Mouse (Mus musculus): ENCODE measurements around the gene Snrpd2.
A peak's percentile ranks its signal among the peaks of the same experiment; 100 is the strongest.

The Snrpd2 gene

DNA sequence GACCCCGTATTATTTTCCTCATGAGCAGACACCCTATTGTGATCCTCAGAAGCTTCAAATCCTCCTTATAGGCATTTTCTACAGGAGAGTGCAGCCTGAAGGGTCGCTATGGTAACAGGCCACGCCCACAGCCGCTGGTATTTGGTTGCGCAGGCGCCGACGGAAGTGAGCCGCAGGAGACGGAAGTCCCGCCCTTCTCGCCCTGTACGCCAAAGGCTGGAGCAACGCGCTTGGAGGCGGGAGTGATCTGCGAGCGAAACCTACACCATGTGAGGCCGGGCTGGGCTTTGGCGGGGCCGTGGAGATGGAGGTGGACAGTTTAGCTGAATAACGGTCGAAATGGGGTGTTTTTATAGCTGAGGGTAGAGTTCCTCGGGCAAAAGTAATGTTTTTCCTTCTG, at the start of gene Snrpd2:
TSS of gene Snrpd2 (plus strand) at position 97 of the 400 bp plus-strand sequence.
- peak; percentile 95 for DNase-seq

DNA sequence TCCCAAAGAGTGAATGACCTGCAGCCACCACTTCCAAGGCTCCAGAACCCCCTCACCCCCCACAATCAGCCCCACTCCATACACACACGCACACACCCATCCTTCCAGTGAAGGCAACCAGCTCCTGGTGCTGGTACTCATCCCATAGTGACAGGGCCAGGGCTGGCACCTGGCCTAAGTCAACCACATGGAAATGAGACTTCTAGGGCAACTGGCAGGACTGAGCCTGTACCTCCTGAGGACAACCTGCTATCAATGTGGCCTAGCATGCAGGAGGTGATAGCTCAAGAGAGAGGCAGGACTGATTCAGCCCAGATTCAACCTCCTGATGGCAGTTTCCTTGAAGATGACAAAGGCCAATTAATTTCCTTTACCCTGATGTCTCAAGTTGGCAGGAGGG, 49.2 kb upstream of the Snrpd2 start:
- DNase-seq = no peak

- no peak for DNase-seq
Measured at GRCm38 (mm10) chr7:19103741-19104140, 45.8 kb upstream of the Snrpd2 start.

- DNase-seq = no peak
Measured at GRCm38 (mm10) chr7:19104486-19104885, 45.0 kb upstream of the Snrpd2 start.

DNA sequence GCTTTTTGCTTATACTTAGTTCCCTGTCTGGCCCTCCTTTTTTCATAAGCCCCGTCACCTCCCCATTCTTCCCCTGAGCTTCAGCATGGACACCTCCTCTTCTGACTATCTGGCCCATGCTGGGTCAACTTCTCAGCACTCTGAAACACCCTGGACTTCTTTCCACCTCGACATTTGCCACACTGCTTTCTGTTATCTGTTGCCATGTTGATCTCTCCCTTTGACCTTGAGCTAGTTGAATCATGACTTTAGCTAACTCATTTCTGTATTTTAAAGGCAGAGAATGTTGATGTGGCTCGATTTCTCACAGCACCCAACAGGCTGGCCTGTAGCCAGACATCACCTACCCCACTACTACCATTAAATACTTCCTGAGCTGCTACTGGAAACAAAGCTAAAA, 42.1 kb upstream of the Snrpd2 start:
- no peak for DNase-seq

GRCm38 (mm10) chr7:19109565-19109964, 40.0 kb upstream of the Snrpd2 start:
- no peak for DNase-seq

DNA sequence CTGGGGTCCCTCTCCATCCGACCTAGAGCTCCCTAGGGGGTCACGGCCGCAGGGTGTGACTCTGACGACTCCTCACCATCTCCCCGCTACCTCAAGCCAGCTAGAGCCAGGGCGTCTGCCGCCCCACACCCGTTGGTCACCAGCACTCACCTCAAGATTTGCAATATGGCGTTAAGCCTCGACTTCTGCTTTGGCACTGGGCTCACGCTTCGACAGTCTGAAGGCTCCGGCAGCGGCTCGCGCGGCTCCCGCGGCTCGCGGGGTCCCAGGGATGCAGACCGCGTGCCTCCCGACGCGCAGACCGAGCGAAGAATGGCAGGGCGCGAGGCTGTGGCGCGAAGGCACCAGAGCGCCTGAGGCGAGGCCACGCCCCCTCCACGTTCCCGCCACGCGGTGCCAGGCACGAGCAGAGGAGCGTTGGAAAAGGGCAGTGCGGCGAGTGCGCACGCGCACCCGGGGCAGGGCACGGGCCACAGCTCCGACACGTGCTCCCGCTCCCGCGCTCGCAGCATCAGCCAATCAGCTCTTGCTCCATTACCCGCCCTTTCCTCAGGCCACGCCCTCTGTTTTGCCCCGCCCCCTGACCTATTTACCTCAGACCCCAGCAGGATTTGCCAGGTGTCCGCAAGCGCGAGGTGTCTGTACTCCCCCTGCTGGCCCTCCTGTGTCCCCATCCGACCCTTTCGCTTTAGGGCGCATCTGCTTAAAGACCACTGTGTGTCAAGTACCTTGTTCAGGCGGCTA, 31.3 kb upstream of the Snrpd2 start, which contains the start of gene Gm4969:
TSS of gene Gm4969 (minus strand) at position 341 of the 744 bp plus-strand sequence.
- DNase-seq = peak; percentile 86

GRCm38 (mm10) chr7:19119083-19119482, 30.4 kb upstream of the Snrpd2 start:
- DNase-seq = peak; percentile 72

DNA sequence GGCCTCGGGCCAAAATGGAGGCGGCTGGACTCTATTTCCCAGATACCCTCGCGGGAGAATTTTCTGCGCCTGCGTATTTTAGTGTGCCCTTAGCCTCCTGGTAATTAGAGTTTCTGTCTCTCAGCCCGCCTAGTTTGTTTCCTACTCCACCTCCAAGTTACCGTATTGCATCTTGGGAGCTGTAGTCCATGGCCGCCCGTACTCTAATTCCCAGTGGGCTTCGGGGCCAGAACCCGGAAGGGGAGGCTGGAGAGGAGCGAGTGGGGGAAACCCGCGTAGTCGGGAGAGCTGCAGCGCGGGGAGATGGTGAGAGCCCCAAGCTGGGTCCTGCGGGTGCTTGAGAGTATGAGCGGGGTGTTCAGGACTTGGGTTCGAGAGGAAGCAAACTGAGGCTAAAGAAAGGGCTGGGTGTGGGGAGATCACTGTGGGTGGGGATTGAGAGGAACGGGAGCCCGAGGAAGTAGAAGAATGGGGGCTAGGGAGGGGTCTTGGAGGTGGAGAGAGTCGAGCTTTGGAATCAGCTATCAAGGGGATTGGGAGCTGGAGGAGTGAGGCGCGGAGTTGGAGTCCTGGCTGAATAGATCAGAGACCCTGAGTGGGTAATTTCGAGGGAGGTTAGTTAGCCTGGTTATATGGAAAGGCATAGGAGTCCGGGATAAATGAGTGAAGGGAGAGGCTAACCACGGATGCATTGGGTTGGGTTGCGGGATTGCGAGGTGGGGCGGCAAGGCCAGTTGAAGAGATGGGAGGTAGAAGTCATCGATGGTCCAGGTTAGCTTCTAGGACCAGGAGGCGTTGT, 29.7 kb upstream of the Snrpd2 start, which contains the start of gene Fbxo46:
TSS of gene Fbxo46 (plus strand) at position 229 of the 799 bp plus-strand sequence.
- DNase-seq = peak; percentile 95

- DNase-seq = peak; percentile 26
Measured at GRCm38 (mm10) chr7:19121686-19122085, 27.8 kb upstream of the Snrpd2 start.

DNA sequence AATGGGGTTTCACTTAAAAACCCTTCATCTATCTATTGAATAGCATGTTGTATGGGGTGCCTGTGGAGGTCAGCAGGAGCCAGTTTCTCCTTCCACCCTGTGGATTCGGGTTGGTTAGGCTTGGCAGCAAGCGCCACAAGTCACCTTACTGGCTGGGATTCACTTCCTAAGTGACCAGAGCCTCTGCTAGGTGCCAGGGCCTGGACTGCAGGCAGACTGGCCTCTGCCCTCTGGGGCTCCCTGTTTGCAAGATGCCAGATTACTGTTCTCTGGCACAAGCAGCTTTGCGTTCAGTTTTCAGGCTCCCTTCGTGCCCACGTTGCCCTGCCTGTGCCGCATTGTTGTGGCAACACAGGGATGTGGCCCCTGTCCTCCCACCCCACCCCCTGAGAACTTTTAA, 24.8 kb upstream of the Snrpd2 start:
- DNase-seq = peak; percentile 23

GRCm38 (mm10) chr7:19127744-19128143, 21.8 kb upstream of the Snrpd2 start:
- DNase-seq = peak; percentile 25

DNA sequence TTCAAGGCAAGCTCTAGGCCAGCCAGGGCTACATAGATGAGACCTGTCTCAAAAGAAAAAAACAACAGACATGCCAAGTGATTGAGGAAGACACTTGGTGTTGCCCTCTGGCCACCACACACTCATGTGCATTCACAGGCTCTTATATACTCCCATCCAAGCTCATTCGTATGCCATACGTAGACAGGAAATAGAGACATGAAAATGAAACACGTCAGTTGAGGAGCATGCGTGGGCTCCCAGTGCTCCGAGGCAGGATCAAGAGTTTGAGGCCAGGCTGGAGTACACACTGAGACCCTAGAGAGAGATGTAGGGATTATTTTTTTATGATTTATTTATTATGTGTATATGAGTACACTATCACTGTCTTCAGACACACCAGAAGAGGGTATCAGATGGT, 20.1 kb upstream of the Snrpd2 start:
- DNase-seq = no peak

DNA sequence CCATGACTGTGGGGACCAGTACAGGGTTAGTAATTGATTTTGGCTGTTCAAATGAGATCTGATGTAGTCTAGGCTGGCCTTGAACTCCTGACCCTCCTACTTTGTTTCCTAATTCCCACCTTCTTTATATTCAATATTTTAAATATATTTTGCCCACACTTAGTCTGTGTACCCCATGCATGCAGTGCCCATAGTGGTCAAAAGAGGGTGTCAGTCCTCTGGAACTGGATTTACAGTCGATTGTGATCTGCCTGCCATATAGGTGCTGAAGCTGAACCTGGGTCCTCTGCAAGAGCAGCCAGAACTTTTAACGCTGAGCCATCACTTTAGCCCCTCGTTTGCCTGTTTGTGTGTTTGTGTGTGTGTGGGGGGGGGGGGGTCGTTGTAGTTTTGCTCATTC, 18.9 kb upstream of the Snrpd2 start:
- DNase-seq = peak; percentile 45

DNA sequence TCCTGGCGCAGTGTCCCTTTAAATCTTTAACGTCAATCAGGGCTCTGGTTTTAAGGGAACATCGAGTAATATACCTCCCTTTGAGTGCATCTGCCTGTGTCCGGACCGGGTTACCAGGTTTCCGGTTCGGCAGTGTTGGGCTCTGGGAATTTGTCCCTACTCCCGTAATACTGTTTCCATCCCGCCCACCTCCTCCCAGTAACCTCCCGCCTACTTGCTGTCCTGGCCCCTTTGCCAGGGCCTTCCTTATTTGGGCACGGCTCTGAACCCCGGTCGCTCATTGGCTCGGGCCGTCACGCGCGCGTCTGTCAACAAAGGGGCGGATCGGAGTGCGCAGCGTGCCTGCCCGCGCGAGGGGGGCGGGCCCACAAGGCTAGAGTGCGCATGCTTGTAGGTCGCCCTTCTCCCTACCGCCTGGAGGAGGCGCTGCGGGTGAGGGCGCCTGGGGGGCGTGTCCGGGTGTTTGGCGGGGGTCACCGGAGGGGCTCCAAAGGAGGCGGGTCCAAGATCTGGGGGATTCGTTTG, 18.1 kb upstream of the Snrpd2 start:
- peak; percentile 99 for DNase-seq

DNA sequence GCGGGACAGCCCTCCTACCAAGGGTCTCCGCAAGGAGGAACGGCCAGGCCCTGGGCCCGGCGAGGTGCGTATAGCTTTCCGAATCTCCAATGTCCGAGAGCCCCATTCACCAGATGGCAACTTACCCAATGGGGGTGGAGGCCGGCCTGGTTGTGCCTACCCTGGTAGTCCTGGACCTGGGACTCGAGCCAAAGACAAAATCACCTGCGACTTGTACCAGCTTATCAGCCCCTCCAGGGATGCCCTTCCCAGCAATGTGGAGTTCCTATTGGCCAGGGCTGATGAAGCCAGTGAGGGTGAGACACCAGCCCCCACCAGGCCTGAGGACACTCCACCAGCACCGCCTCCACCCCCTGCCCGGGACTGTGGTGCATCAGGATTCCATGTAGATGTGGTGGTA, 13.4 kb upstream of the Snrpd2 start:
- DNase-seq = peak; percentile 61

DNA sequence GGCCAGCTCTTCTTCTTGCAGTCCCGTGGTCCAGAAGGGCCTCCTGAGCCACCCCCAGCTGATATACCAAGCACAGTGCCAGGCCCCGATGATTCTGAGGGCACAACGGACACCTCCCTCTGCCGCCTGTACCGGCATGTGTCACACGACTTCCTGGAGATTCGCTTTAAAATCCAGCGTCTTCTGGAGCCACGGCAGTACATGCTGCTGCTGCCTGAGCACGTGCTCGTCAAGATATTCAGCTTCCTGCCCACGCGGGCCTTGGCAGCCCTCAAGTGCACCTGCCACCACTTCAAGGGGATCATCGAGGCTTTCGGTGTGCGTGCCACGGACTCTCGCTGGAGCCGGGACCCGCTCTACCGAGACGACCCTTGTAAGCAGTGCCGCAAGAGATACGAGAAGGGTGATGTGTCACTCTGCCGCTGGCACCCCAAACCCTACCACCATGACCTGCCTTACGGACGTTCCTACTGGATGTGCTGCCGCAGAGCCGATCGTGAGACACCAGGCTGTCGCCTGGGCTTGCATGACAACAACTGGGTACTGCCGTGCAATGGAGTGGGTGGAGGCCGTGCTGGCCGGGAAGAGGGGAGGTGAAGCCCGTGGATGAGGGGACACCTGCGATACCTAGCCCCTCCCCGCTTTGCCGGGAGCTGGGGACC, 12.7 kb upstream of the Snrpd2 start:
- peak; percentile 41 for DNase-seq

DNA sequence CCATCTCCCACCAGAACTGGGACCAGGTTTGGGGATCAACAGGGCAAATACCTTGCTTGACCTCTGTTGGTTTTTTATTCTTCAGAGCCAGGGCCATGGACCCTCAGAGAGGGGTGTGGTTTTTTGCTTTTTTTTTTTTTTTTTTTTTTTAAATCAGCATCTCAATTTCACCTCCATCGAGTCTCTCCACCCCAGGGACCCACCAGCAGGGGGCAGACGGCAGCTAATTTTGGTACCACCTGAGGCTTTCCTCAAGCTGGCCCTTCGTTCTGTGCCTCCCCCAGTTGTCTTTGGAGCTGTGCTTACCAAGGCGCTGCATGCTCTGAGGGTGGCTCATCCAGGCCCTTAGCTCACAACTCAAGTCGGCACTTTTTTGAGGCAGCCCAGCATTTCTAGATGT, 12.1 kb upstream of the Snrpd2 start:
- DNase-seq = peak; percentile 33

DNA sequence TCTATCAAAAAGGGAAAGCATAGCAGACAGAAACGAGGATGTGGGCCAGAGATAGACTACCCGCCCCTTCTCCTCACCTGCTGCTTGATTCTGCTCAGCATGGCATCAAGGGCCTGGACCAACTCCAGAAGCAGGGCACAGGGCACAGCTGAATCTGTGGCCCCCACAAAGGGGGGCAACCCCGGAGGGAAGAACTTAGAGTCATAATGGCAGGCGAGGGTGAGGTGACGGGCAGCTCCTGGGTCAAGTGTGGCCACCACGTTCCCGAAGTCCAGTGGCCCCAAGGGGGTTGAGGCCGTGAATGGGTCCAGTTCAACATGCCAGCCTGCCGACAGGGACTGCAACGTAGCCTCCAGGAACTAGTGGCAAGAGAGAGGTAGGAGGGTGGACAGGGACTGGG, 2.7 kb upstream of the Snrpd2 start:
- DNase-seq = peak; percentile 63

DNA sequence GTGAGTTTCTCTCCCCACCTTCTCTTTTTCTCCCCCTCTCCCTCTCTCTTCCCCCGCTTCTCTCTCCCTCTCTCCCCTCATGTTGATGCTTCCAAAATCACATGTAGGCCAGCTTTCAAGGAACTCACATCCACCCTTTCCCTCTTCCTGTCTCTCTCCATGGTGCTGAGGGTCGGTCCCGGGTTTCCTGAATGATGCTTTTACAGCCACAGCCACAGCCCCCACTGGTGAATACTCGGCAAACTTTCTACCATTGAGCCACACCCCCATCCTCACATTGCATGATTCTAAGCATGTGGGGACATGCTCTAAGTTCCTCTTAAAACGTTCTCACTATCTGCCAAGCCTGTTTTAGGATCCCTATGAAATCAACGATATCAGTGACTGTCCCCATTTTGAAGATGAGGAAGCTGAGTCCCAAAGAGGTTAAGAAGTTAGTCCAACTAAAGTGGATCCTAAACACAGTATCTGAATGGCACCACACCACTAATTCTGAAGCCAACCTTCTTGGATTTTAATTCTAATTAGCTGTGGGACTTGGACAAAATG, 2.0 kb upstream of the Snrpd2 start:
- DNase-seq = no peak

DNA sequence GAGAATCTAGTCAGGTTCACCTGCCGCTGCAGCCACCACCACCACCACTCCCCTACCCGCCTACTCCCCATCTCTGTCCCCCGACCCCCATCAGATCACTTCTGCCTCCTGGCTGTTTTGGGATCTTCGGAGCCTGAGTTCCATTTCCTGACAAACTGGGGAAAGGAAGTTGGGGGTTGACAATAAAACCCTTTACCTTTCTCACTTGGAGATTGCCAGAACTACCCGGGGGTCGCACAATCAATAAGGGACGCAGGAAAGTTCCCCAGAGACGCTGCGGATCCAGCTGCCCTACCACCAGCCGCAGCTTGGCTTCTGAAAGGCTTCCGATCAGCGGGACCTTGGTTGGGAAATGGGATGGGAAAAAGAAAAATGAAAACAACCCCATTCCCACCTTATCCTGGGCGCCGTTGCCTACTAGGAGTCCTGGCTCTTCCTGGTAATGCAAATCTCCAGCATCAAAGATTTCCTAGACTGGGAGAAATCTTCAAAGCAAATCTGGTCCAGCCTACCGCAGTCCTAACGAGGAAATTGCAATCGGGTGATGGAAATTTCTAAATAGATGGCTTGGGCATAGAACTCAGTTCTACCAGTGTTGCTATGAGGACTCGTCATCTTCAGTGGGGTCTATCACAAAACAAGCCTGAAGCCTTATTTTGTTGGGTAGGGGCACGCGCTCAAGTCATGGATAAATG, 1.2 kb upstream of the Snrpd2 start:
- DNase-seq = no peak

- DNase-seq = peak; percentile 99
Measured at GRCm38 (mm10) chr7:19148875-19149541, 514 bp upstream of the Snrpd2 start, which contains the start of gene Qpctl. Gene Qpctl, minus strand, starts transcription at chr7:19149291.
